Mouse (Mus musculus): ENCODE results near the gene Krt19. TPM values are rescaled to one million over a fixed set of nuclear protein-coding genes. Genes with fewer than 3 reads are reported as not detected.

The Krt19 gene
- total RNA-seq (2014; fragmentation: Nextera tagmentation) (not detected in 2 replicates), total RNA-seq (2017) (not detected in 2 replicates)

DNA sequence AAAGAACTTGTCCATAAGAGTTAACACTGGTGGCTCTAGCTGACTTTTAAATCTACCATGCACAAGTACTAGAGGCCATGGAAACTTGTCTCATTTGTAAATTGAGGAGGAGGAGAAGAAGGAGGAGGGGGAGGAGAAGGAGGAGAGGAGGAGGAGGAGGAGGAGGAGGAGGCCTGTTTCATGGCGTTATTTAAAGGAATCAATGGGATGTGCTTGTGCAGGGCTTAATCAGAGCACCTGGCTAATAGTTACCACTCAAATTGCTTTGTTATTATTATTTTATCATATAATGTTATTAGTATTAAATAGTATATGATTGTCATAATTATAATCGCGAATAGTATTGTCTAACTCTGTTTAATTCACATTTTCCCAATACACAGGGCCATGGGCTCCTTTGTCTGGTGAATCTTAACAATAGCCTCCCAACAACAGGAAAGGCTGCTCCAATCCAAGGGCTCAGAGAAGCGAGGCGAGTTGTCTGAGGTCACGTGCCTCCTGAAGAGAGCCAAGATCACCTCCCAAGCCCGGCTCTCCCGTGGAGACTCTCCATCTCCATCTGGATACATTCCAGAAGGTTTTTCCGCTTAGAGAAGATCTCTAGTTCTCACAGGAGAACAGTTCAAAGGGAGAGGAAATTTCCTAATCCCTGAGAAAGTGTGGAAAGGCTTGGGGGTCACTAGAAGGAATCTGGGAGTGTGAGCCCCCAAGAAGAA, at the start of gene Krt19:
TSS of gene Krt19 (minus strand) at position 51 of the 716 bp plus-strand sequence.
- no peak for ATAC-seq (replicated peaks; ENCODE audit: low FRiP score, low TSS enrichment, poor library complexity, severe bottlenecking)

DNA sequence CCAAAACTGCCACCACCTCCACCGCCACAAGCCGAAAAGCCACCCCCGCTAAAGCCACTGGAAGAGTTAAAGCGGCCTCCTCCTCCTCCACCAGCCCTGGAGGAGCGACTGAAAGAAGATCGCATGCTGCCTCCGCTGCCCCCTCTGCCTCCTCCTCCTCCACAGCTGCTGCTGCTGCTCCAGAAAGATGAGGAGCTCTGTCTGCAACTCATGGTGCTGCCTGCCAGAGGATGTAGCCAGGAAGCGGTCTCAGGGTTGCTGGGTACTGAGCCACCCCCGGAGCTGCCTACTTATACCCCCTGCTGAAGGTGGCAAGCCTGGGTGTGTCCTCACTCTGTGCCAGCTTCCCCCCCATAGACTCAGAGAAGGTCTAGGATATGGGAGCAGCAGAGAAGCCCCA, 44.5 kb upstream of the Krt19 start, which contains the start of gene Krt9:
TSS of gene Krt9 (minus strand) at position 255 of the 400 bp plus-strand sequence.
- no peak for ATAC-seq (replicated peaks; ENCODE audit: low FRiP score, low TSS enrichment, poor library complexity, severe bottlenecking)

DNA sequence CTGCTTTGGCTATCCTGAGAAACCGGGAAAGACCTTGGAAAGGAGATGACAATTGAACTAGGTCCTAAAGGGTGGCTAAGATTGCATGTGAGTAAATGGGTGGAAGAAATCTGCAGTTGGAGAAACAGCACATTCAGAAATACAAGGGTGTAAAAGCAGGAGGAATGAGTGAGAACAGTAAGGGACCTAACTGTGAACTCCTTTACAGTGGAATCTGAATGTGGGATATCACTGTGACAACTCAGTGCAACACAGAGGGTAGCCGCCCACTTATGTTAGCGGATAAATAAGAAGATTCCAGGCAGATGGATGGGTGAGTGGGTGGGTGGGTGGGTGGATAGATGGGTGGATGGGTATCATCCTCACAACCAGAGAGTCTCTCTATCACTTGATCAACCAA, 43.4 kb upstream of the Krt19 start:
- ATAC-seq (replicated peaks; ENCODE audit: low FRiP score, low TSS enrichment, poor library complexity, severe bottlenecking): no peak

DNA sequence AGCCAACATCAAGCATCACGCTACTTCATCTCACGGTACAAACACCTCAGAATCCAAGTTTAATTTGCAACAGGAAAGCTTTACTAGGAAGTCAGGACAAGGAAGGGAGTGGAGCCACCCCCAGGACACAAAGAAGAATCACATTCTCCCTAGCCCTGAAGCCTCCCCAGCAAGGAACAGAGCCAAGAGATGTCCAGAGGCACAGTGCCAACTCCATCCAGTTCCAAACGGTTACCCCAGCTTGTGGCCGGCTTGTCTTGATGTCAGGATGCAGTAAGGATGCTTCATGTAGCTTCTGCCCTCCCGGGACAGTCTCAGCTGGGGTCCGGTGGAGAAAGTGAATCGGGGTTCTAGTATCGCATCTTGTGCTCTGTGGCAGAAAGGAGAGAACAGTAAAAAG, 38.3 kb upstream of the Krt19 start:
- ATAC-seq (replicated peaks; ENCODE audit: low FRiP score, low TSS enrichment, poor library complexity, severe bottlenecking): no peak

DNA sequence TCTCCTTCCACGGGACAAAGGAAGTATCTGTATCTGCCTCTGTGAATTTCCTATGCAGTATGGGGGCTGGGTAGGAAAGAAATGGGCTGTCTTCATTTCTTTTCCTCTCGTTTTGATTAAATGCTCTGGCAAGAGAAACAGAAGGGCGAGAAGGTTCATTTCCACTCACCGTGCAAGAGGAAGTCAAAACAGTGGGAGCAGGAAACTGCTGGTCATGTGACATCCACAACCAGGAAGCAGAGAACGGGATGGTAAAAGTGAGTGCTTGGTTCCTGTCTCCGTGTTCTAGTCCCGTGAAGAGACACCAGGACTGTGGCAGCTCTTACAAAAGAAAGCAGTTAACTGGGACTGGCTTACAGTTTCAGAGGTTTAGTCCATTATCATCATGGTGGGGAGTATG, 33.3 kb upstream of the Krt19 start:
- ATAC-seq (replicated peaks; ENCODE audit: low FRiP score, low TSS enrichment, poor library complexity, severe bottlenecking): no peak

DNA sequence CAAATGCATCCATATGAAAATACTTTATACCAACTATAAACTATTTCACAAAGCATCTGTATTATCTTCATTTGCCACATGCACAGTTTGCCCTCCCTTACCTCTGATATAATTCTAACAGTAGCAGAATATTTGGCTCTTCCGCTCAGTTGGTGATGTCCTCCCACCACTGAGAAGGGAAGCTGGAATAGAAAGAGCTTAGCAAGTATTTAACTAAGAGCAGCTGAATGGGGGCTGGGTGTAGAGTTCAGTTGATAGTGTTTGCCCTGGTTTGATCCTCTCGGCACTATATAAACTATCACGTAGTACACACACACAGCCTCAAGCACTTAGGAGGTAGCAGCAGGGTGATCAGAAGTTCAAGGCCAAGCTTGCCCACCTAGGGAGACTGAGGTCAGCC, 30.8 kb upstream of the Krt19 start:
- no peak for ATAC-seq (replicated peaks; ENCODE audit: low FRiP score, low TSS enrichment, poor library complexity, severe bottlenecking)

DNA sequence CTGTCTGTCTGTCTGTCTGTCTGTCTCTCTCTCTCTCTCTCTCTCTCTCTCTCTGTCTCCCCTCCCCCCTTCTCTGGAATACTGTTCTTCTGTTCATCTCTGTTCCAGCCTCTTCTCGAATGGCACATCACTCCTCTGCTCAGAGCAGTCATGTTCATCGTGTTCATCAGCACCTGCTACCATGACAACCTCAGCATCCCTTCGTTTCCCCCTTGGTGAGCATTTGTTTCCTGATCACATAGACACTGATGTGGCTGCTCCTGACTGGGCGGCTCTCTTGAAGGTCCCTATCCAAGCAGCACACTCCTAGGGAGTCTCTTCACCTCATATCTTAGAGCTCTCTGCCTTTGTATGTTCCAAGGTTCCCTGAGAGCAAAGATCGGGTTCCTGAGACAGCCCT, 29.8 kb upstream of the Krt19 start:
- ATAC-seq (replicated peaks; ENCODE audit: low FRiP score, low TSS enrichment, poor library complexity, severe bottlenecking): no peak

DNA sequence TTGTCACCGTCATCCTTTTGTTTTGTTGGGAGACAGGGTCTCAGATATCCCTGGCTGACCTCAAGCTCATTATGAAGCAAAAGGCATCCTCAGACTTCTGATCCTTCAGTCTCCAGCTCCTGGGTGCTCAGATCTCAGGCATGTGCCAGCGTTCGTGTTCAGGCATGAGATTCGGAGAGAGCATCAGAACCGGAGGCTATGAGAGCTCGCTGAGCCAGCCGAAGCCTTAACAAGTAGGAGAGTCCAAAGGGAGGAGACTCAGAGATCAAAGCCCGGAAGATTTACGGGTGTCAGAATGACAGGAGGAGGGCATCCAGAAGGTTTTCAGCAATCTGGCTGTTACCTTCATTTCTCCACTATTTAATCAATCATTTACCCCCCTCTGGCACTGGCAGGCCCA, 28.3 kb upstream of the Krt19 start:
- no peak for ATAC-seq (replicated peaks; ENCODE audit: low FRiP score, low TSS enrichment, poor library complexity, severe bottlenecking)

DNA sequence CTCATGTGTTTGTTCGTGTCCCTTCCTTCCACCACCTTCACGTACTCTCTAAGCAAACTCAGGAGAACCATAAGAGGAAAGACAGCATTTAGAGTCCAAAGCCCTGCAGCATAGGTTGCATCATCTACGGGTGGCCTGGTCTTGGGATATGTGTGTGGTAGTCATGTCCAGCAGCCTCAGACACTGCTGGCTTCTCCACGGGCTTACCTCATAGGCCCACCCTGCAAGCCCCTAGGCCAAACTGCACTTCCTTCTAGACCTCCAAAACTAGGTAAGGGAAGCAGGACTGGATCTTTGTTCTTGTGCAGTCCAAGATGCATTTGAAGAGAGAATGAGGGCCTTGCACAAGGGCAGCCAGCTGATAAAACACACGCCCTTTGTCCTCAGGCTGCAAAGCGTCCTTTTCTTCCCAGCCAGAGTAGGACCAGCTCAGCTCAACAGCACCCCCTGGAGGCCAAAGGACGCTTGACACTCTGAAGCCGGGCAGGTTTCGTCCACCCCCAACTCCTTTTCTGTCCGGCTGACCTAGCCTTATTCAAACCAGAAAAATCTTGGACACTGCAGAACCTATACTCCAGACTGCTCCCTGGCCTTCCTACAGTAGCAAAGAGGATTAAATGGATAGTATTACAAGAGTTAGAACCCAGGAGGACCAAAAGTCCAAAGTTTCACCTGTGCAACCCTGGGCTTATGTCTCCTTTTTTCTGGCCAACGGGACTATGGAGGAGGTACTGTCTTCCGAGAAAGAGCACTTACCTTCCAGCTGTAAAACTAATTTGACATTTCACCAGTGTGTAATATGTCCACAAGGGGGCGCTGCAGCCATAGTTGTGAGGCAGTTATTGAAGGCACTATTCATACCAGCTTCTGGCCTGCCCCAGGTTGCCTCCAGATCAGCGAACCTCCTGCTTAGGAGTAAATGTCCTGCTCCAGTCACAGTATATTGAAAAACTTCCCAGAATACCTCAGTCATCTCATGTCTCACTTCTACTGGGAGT, 20.6 kb upstream of the Krt19 start:
- ATAC-seq (replicated peaks; ENCODE audit: low FRiP score, low TSS enrichment, poor library complexity, severe bottlenecking): peak; percentile 77

DNA sequence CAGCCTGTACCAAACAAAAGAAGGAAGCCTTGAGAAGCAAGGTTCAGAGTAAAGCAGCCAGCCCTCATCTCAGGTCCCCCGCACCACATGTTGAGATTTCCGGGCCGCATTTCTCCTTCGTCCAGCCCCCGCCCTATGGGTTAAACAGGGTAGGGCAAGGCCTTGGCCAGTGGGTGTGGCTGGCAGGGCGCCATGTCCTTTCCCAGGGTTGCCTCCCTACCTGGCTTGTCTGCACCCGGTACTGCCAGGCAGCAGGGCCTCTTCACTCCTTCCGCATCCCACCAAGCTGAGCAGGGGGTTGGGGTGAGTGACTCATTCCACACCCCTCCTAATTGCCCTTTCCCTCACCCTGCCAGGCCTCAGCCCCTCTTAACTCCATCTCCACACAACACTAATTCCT, 19.6 kb upstream of the Krt19 start:
- ATAC-seq (replicated peaks; ENCODE audit: low FRiP score, low TSS enrichment, poor library complexity, severe bottlenecking): no peak

DNA sequence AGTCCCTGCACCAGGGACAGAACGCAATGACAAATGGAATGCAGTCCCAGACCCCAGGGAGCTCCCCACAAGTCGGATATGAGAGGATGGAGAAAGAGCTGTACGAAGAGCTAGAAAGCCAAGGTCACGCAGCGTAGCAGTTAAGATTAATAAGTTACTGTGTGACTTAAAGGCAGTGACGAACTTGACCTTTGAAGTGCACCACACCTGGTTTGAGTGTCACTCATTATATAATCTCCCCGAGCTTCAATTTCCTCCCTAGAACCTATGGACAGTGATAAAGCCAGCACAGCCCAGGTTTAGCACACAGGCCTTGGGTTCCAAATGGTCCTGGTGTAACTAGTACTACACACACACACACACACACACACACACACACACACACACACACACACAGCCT, 15.9 kb upstream of the Krt19 start:
- ATAC-seq (replicated peaks; ENCODE audit: low FRiP score, low TSS enrichment, poor library complexity, severe bottlenecking): no peak

DNA sequence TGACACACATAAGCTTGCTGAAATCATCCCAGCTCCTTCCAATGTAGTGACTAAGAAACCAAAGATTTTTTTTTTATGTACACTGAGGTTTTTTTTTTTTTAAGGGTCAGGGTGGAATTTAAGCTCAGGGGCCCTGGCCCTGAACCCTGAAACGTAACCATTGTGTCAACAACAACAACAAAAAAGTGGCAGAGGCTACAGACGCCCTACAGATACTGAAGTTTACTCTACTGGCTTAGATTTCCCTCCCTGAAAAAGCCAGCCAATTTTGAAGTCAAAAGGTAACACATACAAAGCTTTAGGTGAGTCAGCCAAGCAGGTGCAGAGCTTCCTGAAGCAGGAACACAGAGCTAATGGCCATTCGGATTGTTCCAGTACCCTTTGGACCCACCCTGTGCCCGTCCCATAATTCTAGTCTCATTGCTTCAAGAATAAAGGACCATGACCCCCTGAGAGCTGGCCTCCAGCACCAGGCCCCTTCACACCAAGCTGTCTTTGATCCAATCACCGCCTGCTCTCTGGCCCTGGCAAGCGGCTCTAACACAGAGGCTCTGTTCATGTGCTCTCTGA, 9.5 kb upstream of the Krt19 start:
- no peak for ATAC-seq (replicated peaks; ENCODE audit: low FRiP score, low TSS enrichment, poor library complexity, severe bottlenecking)

DNA sequence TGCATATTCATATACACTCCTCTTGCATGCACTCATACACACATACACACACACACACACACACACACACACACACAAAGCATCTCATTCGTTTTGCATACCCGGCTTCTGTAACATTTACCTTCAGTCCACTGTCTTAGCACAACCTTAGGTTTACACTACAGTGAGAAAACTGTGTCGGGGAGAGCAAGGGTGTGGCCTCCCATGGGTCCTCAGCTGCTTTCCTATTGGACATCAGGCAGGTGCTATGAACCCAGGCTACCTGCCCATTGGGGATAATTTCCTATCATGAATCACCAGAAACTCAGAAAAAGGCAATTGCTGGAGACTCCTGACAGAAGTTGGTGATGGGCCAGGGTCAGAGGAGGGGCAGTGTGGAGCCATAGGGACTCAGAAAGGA, 8.9 kb upstream of the Krt19 start:
- ATAC-seq (replicated peaks; ENCODE audit: low FRiP score, low TSS enrichment, poor library complexity, severe bottlenecking): no peak

DNA sequence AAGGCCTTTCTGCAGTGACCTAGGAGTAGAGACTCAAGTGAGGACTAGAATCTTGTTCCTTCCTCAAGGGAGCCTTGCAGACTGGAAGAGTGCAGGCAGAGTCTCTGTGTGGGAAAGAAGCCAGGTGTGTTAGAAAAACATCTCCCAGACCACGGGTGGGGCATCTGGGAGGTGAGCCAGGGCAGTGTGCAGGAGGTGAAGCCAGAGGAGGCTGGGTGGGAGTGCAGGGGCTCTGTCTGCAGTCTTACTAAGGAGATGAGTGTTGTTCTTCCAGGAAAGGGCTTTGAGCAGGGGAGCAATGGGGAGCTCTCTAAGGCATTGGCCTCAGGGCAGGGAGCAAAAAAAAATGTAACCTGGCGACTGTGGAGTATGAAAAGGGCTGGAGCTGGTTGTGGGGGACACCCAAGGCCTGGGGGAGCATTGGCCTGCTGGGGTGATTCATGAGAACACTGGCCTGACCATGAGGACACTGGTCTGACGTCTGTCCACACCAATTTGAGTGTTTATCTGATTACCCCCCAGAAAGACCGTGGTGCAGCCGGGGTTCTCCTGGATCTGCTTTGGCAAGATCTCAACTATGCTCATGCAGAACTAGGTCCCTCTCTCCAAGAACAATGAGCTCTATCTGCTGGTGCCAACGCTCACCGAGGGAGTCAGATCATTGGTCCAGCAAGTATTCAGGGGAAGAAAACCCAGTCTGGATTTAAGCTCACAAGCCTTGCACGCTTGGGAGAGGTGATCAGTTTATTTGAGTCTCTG, 7.2 kb upstream of the Krt19 start:
- no peak for ATAC-seq (replicated peaks; ENCODE audit: low FRiP score, low TSS enrichment, poor library complexity, severe bottlenecking)

DNA sequence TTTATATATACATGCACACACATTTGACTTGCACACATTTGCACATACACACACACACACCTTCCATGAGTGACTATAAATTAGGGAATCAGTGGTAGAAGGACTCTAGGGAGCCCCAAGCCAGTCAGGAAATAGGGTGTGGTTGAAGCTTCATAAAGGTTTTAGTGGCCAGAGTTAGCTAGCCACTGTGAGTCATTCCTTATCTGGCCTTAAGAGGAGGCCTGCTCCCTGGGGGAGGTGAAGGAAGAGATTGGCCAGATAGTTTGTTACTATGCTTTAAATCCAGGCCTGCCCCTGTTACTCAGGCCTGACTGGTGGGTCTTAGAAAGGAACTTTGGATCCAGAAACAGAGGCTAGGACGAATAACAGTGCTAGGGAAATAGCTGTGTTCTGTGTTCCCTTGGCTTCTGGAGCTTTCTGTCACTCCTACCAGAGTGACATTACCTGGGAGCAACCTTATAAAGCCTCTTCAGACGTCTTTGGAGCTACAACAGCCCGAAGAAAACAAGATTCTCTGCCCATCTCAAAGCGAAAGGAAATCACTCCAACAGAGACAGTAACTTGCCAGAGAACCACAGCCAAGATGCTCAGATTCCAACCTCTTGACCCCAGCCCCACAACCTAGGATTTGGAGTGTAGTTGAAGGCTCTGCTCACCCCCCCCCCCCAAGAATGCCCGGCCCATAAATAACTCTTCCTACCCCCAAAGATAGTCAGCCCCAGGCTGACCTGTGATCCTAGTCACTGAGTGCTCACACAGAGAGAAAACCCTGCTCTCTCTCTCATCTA, 705 bp downstream of the Krt19 start:
- ATAC-seq (replicated peaks; ENCODE audit: low FRiP score, low TSS enrichment, poor library complexity, severe bottlenecking): no peak

DNA sequence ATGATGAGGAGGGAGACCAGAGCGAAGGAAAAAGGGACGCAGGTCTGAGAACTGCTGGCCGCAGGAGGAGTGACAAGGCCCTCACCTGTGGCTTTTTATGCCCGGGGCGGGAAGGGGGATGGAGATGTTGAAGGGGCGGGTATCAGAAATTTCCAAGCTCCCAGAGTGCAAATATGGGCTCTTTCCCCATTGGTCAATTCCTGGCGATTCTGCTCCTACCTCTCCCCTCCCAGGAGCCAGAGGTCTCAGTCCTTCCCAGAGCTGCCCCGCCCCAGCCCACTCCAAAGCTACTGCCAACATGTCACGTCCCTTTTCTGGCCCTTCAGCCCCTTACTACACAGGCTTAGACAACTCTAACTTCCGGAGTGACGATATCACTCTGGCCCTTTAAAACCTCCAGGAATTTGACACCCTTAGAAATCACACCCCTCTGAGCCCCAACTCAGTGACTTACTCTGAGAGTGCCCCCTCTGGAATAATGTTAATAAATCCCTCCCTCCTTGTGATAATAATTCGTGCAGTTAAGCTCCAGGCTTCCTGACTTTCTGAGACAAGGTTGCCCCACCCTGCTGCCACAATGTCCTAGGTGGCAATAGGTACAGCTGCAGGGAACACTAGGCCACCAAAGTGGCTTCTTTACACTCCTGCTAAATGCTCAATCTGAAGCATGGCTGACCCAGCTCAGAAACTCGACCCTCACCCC, 2.5 kb downstream of the Krt19 start:
- ATAC-seq (replicated peaks; ENCODE audit: low FRiP score, low TSS enrichment, poor library complexity, severe bottlenecking): no peak

DNA sequence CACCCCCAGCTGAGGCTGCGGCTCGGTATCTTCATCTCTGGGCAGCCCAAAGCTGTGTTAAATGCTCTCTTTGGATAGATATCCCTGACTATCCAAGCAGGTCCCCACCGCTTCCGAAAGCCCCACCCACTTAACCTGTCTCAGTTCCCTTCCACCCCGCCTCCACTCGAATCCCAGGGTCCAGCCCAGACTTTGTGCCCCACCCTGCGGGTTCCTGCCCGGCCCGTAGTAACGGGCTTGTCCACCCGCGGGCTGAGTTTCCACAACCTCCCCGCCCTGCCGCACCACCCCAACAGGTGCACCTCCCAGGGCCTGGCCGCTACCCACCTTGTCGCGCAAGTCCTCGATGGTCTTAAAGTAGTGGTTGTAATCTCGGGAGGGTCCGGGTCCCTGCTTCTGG, 3.4 kb downstream of the Krt19 start:
- ATAC-seq (replicated peaks; ENCODE audit: low FRiP score, low TSS enrichment, poor library complexity, severe bottlenecking): no peak

DNA sequence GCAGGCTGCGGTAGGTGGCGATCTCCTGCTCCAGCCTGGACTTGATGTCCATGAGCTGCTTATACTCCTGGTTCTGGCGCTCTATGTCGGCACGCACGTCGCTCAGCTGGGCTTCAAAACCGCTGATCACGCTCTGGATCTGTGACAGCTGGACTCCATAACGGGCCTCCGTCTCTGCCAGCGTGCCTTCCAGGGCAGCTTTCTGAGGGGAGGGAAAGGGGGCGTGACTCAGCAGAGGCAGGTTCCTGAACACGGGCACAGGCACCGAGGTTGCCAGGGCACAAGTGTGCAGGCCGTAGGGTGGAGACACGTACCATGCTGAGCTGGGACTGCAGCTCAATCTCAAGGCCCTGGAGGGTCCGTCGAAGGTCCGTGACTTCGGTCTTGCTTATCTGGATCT, 7.5 kb downstream of the Krt19 start:
- ATAC-seq (replicated peaks; ENCODE audit: low FRiP score, low TSS enrichment, poor library complexity, severe bottlenecking): no peak

Data from megakaryocyte-erythroid progenitor cell, adult 5-6 weeks (primary cell).